Mouse (Mus musculus) G1E (cell line): ENCODE data around the gene Prpf4.

Experiments
- CTCF ChIP-seq: IDR thresholded peaks from 2 replicates; pipeline ENCODE4 v1.5.1; 2012; ENCODE audit warnings: low read depth, low read length, inconsistent platforms, mixed read lengths
- GATA1 ChIP-seq: IDR thresholded peaks from 2 replicates; pipeline ENCODE4 v1.6.1; 2012; ENCODE audit warnings: borderline replicate concordance, low read length, inconsistent platforms, mixed read lengths
- GATA2 ChIP-seq: IDR thresholded peaks from 2 replicates; pipeline ENCODE4 v1.6.1; 2012; ENCODE audit warnings: low read depth, low read length, inconsistent platforms, borderline replicate concordance
- POLR2AphosphoS5 ChIP-seq: IDR thresholded peaks from 2 replicates; pipeline ENCODE4 v1.6.1; 2012; ENCODE audit warnings: low read depth, low read length, inconsistent platforms; ENCODE audit not compliant: insufficient replicate concordance
- TAL1 ChIP-seq: conservative IDR thresholded peaks from 2 replicates; pipeline ENCODE4 v1.6.1; 2012; ENCODE audit warnings: low read depth, low read length, inconsistent platforms, mixed read lengths

DNA sequence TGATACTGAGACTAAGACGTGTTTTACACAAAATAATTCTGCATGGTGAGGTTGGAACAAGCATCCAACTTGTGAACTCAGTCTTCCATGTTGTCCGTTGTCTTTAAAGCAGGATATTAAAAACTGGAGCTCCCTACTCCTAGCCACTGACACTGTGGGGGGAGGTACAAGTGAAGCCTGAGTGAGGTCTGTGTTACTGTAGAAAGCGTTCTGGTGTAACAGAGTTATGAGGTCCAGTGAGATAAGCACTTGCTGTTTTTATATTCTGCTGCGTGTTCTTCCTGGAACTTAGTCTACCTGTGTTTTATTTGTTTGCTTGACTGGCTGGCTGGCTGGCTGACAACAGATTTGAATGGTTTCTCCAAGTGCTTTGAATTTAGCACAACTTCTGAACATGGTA lies 34.3 kb upstream of the Prpf4 start:
- TF ChIP-seq GATA1: no peak
- no peak for TF ChIP-seq CTCF
- TF ChIP-seq GATA2: no peak
- TF ChIP-seq TAL1: no peak
- no peak for TF ChIP-seq POLR2AphosphoS5
